In the genomic region with DNA sequence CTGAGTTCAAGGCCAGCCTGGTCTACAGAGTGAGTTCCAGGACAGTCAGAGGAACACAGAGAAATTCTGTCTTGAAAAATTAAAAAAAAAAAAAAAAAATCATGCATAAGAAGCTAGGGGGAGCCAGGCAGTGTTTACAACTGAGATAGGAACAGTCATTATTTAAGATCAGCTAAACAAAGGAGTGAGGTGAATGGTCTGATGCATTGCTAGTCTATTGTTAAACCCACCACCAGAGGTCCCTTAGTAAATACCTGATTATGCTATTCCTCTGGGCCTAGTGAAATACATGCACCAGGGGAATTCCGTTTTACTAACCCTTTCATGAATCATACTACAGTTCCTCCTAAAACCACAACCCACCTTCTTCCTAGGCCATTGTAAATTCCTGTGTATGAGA, we compare ENCODE assay signal across 21 mouse cellular contexts. TPM values are rescaled to one million over a fixed set of nuclear protein-coding genes. Genes with fewer than 3 reads are reported as not detected.
A peak's percentile ranks its signal among the peaks of the same experiment; 100 is the strongest.
DNase-seq lines count a peak whose midpoint lies in the region; ATAC-seq and TF ChIP-seq lines count a peak whose summit lies in the region.
"Had no signal": no experiment of that assay in that cellular context is flagged by ENCODE, and none has a peak within 500 bp of the region (broad histone marks: within the 10 kb centered on the region; RNA-seq: fewer than 3 reads in every experiment).

No protein-coding gene starts in this region.

- no peaks in the 10 kb centered on the region for H3K9me3 ChIP-seq in ES-E14 (ENCODE audit: control insufficient read depth, insufficient read depth, low read depth, low read length)
- H3K9me3 ChIP-seq: embryonic facial prominence, embryonic 15.5 days; forebrain, embryonic 10.5 days; heart, embryonic 13.5 days; intestine, embryonic 15.5 days had no signal

- no peaks in the 10 kb centered on the region; a peak in 1 of 4 replicates for H3K4me1 ChIP-seq in ES-E14 (ENCODE audit: control insufficient read depth in 2 of 2, insufficient read depth in 2 of 2, low read length in 2 of 2, poor library complexity in 1 of 2)
- H3K4me1 ChIP-seq: intestine, embryonic 15.5 days had no signal

- no peak overlapping the region for H3K27ac ChIP-seq in left cerebral cortex, adult 2 months
- H3K27ac ChIP-seq in ES-E14 (ENCODE audit: insufficient read depth, low read depth, low read length, poor library complexity, severe bottlenecking), result no peak overlapping the region
- H3K27ac ChIP-seq: embryonic facial prominence, embryonic 15.5 days; forebrain, embryonic 10.5 days; heart, embryonic 13.5 days; intestine, embryonic 15.5 days had no signal

- ATAC-seq in CD4-positive, CD25-positive, alpha-beta regulatory T cell, adult 4 months, result no peak
- no peak for ATAC-seq in granulocyte monocyte progenitor cell, adult 5-6 weeks (replicated peaks; ENCODE audit: poor library complexity, severe bottlenecking)
- ATAC-seq in megakaryocyte, adult 5-6 weeks (ENCODE audit: poor library complexity, severe bottlenecking), result no peak
- ATAC-seq: intestine, embryonic 15.5 days had no signal

- TF ChIP-seq CTCF in left cerebral cortex, adult 2 months (IDR thresholded peaks at IDR 0.05), result peak; percentile 27

- peak; percentile 28 for DNase-seq in CD4-positive, CD25-positive, alpha-beta regulatory T cell, adult 2 months (ENCODE audit: low read depth, low spot score)
- DNase-seq in left cerebral cortex, adult 2 months (ENCODE audit: extremely low spot score in 1 of 2, low spot score in 2 of 2), result no peak
- no peak for DNase-seq in left cerebral cortex, postnatal 14 days (ENCODE audit: low spot score in 2 of 2)
- no peak for DNase-seq in ES-E14 (ENCODE audit: low read depth, low spot score)
- peak; percentile 48 for DNase-seq in induced T-regulatory cell, adult 2 months (ENCODE audit: low read depth)
- DNase-seq: B cell, adult 2 months; cerebellum, postnatal 14 days; embryo, embryonic 11 days; gastrocnemius, postnatal 36 days; kidney, postnatal 36 days; lung, adult 18-20 months; midbrain, embryonic 14.5 days; retina, postnatal 1 day; thymus, postnatal 4 days had no signal

- H3K36me3 ChIP-seq in ES-E14 (ENCODE audit: control insufficient read depth, insufficient read depth, low read length, poor library complexity, severe bottlenecking), result no peaks in the 10 kb centered on the region
- H3K36me3 ChIP-seq: embryonic facial prominence, embryonic 15.5 days; forebrain, embryonic 10.5 days; heart, embryonic 13.5 days; intestine, embryonic 15.5 days had no signal

- intact Hi-C loops in left cerebral cortex, adult 2 months (cut with DNase I), result loop anchor here (5.0 kb wide), 1 partner anchor 148 kb away; a partner anchor contains a TSS
- intact Hi-C loops in left cerebral cortex, postnatal 14 days (cut with DNase I), result loop anchor here (10.0 kb wide), 1 partner anchor 155 kb away; a partner anchor contains a TSS

- no peak overlapping the region for H3K4me3 ChIP-seq in left cerebral cortex, adult 2 months
- no peak overlapping the region for H3K4me3 ChIP-seq in ES-E14 (ENCODE audit: insufficient read depth in 1 of 2, low read depth in 1 of 2, low read length in 2 of 2, poor library complexity in 1 of 2, severe bottlenecking in 1 of 2)
- H3K4me3 ChIP-seq: embryonic facial prominence, embryonic 15.5 days; forebrain, embryonic 10.5 days; heart, embryonic 13.5 days; intestine, embryonic 15.5 days had no signal

- H3K9ac ChIP-seq in ES-E14 (ENCODE audit: insufficient read depth, low read depth, low read length, poor library complexity, severe bottlenecking), result no peak overlapping the region
- H3K9ac ChIP-seq: embryonic facial prominence, embryonic 15.5 days; heart, embryonic 13.5 days; intestine, embryonic 15.5 days had no signal

- in situ Hi-C loops in ES-E14 (cut with MboI; ENCODE audit: low sequenced_read_pairs in 2 of 2, unreplicated experiment in 2 of 2), result no loop called here

TF ChIP-seq in ES-E14, 5 proteins besides CTCF, POLR2A, EP300 and RAD21:
- TF ChIP-seq ZNF384 (IDR thresholded peaks at IDR 0.05; ENCODE audit: low read depth, low read length) (peak; percentile 67; the same call in 1 of the 2 replicates), ZC3H11A (IDR thresholded peaks at IDR 0.05; ENCODE audit: borderline replicate concordance, low read depth, low read length) (no peak), HCFC1 (IDR thresholded peaks at IDR 0.05; ENCODE audit: borderline replicate concordance, insufficient read depth, low read length) (no peak), MAFK (IDR thresholded peaks at IDR 0.05; ENCODE audit: insufficient read depth, low read depth, low read length) (no peak), CHD2 (IDR thresholded peaks at IDR 0.05; ENCODE audit: low read depth, low read length) (no peak)
TF ChIP-seq in ES-E14: peak in this region for 1.

RNA-seq across cellular contexts. Expression of a gene that starts 11.3 kb away (rescaled TPM):
- polyA plus RNA-seq in CD4-positive, CD25-positive, alpha-beta regulatory T cell, adult 4 months (2017; shearing (Covaris generic)), result 10 to 100 TPM; 22.2 to 24.3 TPM
- total RNA-seq in left cerebral cortex, adult 2 months (2021), result 10 to 100 TPM; 38.3 to 45.9 TPM
- 10 to 100 TPM; 34.3 to 37.3 TPM for total RNA-seq in left cerebral cortex, postnatal 14 days (2021)
- total RNA-seq in ES-E14 (2012; rRNA removed), result 9.9 and 11.9 TPM in 2 replicates
- total RNA-seq in granulocyte monocyte progenitor cell, adult 5-6 weeks (2014; fragmentation: Nextera tagmentation), result 16.8 and 56.2 TPM in 2 replicates
- 13.1 and 13.6 TPM in 2 replicates for total RNA-seq in granulocyte monocyte progenitor cell, adult 5-6 weeks (2017)
- 23.8 and 31.2 TPM in 2 replicates for total RNA-seq in megakaryocyte, adult 5-6 weeks (2015)
- total RNA-seq in megakaryocyte, adult 5-6 weeks (2017), result 9.5 and 11.6 TPM in 2 replicates

RNA-seq across cellular contexts. Expression of a gene that starts 34.8 kb away (rescaled TPM):
- polyA plus RNA-seq in CD4-positive, CD25-positive, alpha-beta regulatory T cell, adult 4 months (2017; shearing (Covaris generic)), result 10 to 100 TPM in 1 of 2 experiments, 1 to 10 TPM in 1; 9.1 to 13.3 TPM
- total RNA-seq in left cerebral cortex, adult 2 months (2021), result 10 to 100 TPM; 33.3 to 33.4 TPM
- total RNA-seq in left cerebral cortex, postnatal 14 days (2021), result 10 to 100 TPM; 18.2 to 22.3 TPM
- total RNA-seq in ES-E14 (2012; rRNA removed), result 17.6 and 23.2 TPM in 2 replicates
- 3.4 and 6.1 TPM in 2 replicates for total RNA-seq in granulocyte monocyte progenitor cell, adult 5-6 weeks (2014; fragmentation: Nextera tagmentation)
- 8.8 and 12.5 TPM in 2 replicates for total RNA-seq in granulocyte monocyte progenitor cell, adult 5-6 weeks (2017)
- 1.2 and 1.3 TPM in 2 replicates for total RNA-seq in megakaryocyte, adult 5-6 weeks (2015)
- total RNA-seq in megakaryocyte, adult 5-6 weeks (2017), result 3.1 and 4.8 TPM in 2 replicates

Comparison
In these comparisons a context has a peak if more than half of its experiments do, and no peak if none do; other contexts are left out.
1. DNase-seq: peak in CD4-positive, CD25-positive, alpha-beta regulatory T cell, adult 2 months (single experiment) and induced T-regulatory cell, adult 2 months (single experiment); none in left cerebral cortex, adult 2 months (0 of 2), left cerebral cortex, postnatal 14 days (0 of 2) and ES-E14 (single experiment).